Mouse (Mus musculus): ENCODE measurements at regions not wholly inside any gene's neighbourhood (a gene's known extent, or its start where the extent isn't known, plus 50 kb on each side); places are given as distances from the start of the nearest gene placed in this dataset.

- no peak for DNase-seq (ENCODE audit: low spot score in 2 of 2)
Observed at GRCm38 (mm10) chr6:54754810-54755209, 61.9 kb upstream of the Znrf2 start.

- no peak for DNase-seq (ENCODE audit: low spot score in 2 of 2)
Observed at GRCm38 (mm10) chr6:54757511-54757911, 59.2 kb upstream of the Znrf2 start.

- no peak for DNase-seq (ENCODE audit: low spot score in 2 of 2)
Observed at GRCm38 (mm10) chr6:54758112-54758511, 58.6 kb upstream of the Znrf2 start.

- no peak for DNase-seq (ENCODE audit: low spot score in 2 of 2)
Observed at GRCm38 (mm10) chr6:54759263-54759662, 57.5 kb upstream of the Znrf2 start.

- DNase-seq (ENCODE audit: low spot score in 2 of 2) = peak in 1 of 2 experiments; percentile 25
Observed at GRCm38 (mm10) chr6:54759942-54760498, 56.7 kb upstream of the Znrf2 start.

GRCm38 (mm10) chr6:54760541-54760940, 56.2 kb upstream of the Znrf2 start:
- DNase-seq (ENCODE audit: low spot score in 2 of 2) = no peak

GRCm38 (mm10) chr6:54762021-54762420, 54.7 kb upstream of the Znrf2 start:
- no peak for DNase-seq (ENCODE audit: low spot score in 2 of 2)

GRCm38 (mm10) chr6:54762499-54762898, 54.2 kb upstream of the Znrf2 start:
- DNase-seq (ENCODE audit: low spot score in 2 of 2) = no peak

GRCm38 (mm10) chr6:54763669-54764068, 53.0 kb upstream of the Znrf2 start:
- DNase-seq (ENCODE audit: low spot score in 2 of 2) = no peak

GRCm38 (mm10) chr6:54765715-54766114, 51.0 kb upstream of the Znrf2 start:
- DNase-seq (ENCODE audit: low spot score in 2 of 2) = no peak

- DNase-seq (ENCODE audit: low spot score in 2 of 2) = no peak
Observed at GRCm38 (mm10) chr6:54766485-54767112, 50.1 kb upstream of the Znrf2 start.

All from spleen, postnatal 14 days (tissue).